Mouse (Mus musculus) forebrain, embryonic 14.5 days (tissue): ENCODE data around the gene Exosc9. TPM values are rescaled to one million over a fixed set of nuclear protein-coding genes. Genes with fewer than 3 reads are reported as not detected.
A peak's percentile ranks its signal among the peaks of the same experiment; 100 is the strongest.
"Not testable (repeated sequence)": the region's sequence is repeated elsewhere in the genome, so short reads cannot be mapped to it uniquely, and the experiment has no call there.

Source experiments
- ATAC-seq: fragments of 200-750 bp; cut with Nextera tagmentation; 2 replicates; pipeline ENCODE4 v1.8.0; 2017; ENCODE audit warnings: mild to moderate bottlenecking, moderate library complexity
- DNase-seq: peaks from one replicate; pipeline ENCODE4 v3.0.0-alpha.2; 2015; ENCODE audit warnings: low spot score
- H3K27ac ChIP-seq: fragments of 300-500 bp; sonication (generic); 2 replicates; pipeline ENCODE4 v1.5.1; 2014; ENCODE audit warnings: low read depth, mild to moderate bottlenecking, control low read depth, low read length, moderate library complexity
- H3K27me3 ChIP-seq: fragments of 300-500 bp; sonication (generic); replicated peaks from 2 replicates; pipeline ENCODE4 v1.6.1; 2014; ENCODE audit warnings: low read length, control low read depth, mixed read lengths; ENCODE audit not compliant: control insufficient read depth, insufficient read depth
- H3K36me3 ChIP-seq: fragments of 300-500 bp; sonication (generic); 2 replicates; pipeline ENCODE4 v1.6.1; 2014; ENCODE audit warnings: low read length, control low read depth; ENCODE audit not compliant: control insufficient read depth, insufficient read depth
- H3K4me1 ChIP-seq: fragments of 300-500 bp; sonication (generic); 2 replicates; pipeline ENCODE4 v1.6.1; 2014; ENCODE audit warnings: antibody characterized with exemption, low read length, control low read depth; ENCODE audit not compliant: control insufficient read depth, insufficient read depth
- H3K4me2 ChIP-seq: fragments of 300-500 bp; sonication (generic); 2 replicates; pipeline ENCODE4 v1.6.1; 2014; ENCODE audit warnings: mild to moderate bottlenecking, control low read depth, low read length
- H3K4me3 ChIP-seq: fragments of 300-500 bp; sonication (generic); 2 replicates; pipeline ENCODE4 v1.5.1; 2014; ENCODE audit warnings: low read depth, low read length, control low read depth
- H3K9ac ChIP-seq: fragments of 300-500 bp; sonication (generic); 2 replicates; pipeline ENCODE4 v1.6.1; 2014; ENCODE audit warnings: mild to moderate bottlenecking, low read length, control low read depth, moderate library complexity
- H3K9me3 ChIP-seq: fragments of 300-500 bp; sonication (generic); replicated peaks from 2 replicates; pipeline ENCODE4 v1.6.1; 2016; ENCODE audit warnings: low read length, control low read depth, mixed read lengths; ENCODE audit not compliant: control insufficient read depth
- WGBS: fragments of 180-500 bp; shearing (Covaris S2); extraction: QIAGEN DNeasy Blood & Tissue Kit; methylation state at CpG from one replicate; pipeline ENCODE4 v1.1.7; 2014; 5-methylcytosine and 5-hydroxymethylcytosine counted together
- polyA plus RNA-seq: library from polyadenylated mRNA; unstranded; fragments of >200 nt; fragmentation: Nextera tagmentation; extraction: Ambion mirVana; gene quantifications from 2 replicates; pipeline ENCODE4 v1.2.1, GENCODE M21; 2014

The Exosc9 gene
- polyA plus RNA-seq, 1 experiment from 2014 or later: 92.1 TPM

DNA sequence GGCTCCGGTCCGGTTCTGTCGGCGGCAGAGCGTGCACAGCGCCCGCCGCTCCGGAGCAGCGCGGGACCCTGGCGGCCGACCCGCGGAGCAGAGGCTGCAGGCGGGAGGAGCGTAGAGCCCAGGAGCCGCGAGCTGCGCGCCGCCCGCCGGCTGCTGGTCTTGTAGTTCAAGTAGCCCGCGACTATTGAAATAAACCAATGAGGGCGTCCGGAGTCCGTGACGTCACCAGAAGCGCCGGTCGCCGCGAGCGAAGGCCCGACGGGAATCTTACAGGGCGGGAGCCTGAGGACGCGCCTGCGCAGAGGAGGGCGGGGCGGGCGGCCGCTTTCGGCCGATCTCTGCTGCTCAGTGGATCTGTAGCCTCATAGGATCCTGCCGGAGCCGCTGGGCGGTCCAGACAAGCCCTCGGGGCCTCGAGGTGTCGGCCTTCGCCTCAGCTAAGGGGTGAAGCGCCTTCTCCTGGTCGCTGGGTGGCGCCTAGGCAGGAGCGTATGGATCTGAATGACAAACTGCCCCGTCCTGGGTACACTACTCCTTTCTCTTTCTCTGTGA is 19.5 kb downstream of the Exosc9 start, which contains the start of gene Ccna2:
Gene Ccna2, minus strand, starts transcription at position 324 of the 552 bp plus-strand sequence.
- peak within 1 kb of the TSS; percentile 78 for H3K9ac ChIP-seq
- WGBS: under 1% methylated on average over 58 of the region's 60 CpGs
- H3K27ac ChIP-seq: peak within 1 kb of the TSS; percentile 87
- peaks cover 12% of the 10 kb centered on the region for H3K4me1 ChIP-seq
- H3K36me3 ChIP-seq: peaks cover 40% of the 10 kb centered on the region
- H3K9me3 ChIP-seq: no peaks in the 10 kb centered on the region
- peak within 1 kb of the TSS; percentile 91 for H3K4me2 ChIP-seq
- DNase-seq (peak; percentile 98), ATAC-seq (peak; percentile 100)
- H3K27me3 ChIP-seq: no peaks in the 10 kb centered on the region
- H3K4me3 ChIP-seq: peak within 1 kb of the TSS; percentile 80

DNA sequence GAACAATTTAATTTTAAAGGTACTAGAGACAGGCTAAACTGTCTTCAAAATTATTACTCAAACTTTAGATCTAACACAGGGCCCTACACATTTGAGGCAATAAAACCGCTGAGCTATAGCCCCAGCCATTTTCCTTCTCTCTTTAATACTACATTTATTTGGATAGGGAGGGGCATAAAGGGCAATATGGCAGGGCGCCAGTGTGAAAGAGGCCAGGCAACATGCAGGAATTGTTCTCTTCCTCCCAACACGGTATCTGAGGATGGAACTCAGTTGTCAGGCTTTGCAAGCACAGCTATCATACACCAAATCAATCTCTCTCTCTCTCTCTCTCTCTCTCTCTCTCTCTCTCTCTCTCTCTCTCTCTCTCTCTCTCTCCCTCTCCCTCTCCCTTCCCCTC is 46.4 kb downstream of the Exosc9 start:
- 72% methylated on average over 3 of the region's 3 CpGs for WGBS

DNA sequence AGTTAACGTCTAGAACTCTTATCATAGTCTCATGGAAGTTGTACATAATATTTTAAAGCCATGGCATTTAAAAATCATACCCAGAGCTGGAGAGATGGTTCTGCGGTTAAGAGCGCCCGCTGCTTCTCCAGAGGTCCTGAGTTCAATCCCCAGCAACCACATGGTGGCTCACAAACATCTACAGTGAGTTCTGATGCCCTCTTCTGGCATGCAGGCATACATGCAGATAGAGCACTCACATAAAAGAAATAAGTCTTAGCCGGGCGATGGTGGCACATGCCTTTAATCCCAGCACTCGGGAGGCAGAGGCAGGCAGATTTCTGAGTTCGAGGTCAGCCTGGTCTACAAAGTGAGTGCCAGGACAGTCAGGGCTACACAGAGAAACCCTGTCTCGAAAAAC is 47.4 kb downstream of the Exosc9 start:
- not testable (repeated sequence) for ATAC-seq, H3K36me3 ChIP-seq, H3K27ac ChIP-seq, H3K27me3 ChIP-seq, H3K9ac ChIP-seq, DNase-seq, H3K9me3 ChIP-seq, H3K4me2 ChIP-seq, H3K4me1 ChIP-seq, H3K4me3 ChIP-seq
- WGBS: 90% methylated on average over 8 of the region's 9 CpGs

More for the DNA sequence above, 46.4 kb downstream of the Exosc9 start:
- Histone ChIP-seq H3K9ac (no peak overlapping the region), H3K4me3 (no peak overlapping the region), H3K27me3 (no peaks in the 10 kb centered on the region), H3K4me1 (no peaks in the 10 kb centered on the region), H3K9me3 (no peaks in the 10 kb centered on the region), H3K27ac (no peak overlapping the region), H3K36me3 (peaks cover 11% of the 10 kb centered on the region), H3K4me2 (no peak overlapping the region)
- DNase-seq (no peak), ATAC-seq (no peak)

DNA sequence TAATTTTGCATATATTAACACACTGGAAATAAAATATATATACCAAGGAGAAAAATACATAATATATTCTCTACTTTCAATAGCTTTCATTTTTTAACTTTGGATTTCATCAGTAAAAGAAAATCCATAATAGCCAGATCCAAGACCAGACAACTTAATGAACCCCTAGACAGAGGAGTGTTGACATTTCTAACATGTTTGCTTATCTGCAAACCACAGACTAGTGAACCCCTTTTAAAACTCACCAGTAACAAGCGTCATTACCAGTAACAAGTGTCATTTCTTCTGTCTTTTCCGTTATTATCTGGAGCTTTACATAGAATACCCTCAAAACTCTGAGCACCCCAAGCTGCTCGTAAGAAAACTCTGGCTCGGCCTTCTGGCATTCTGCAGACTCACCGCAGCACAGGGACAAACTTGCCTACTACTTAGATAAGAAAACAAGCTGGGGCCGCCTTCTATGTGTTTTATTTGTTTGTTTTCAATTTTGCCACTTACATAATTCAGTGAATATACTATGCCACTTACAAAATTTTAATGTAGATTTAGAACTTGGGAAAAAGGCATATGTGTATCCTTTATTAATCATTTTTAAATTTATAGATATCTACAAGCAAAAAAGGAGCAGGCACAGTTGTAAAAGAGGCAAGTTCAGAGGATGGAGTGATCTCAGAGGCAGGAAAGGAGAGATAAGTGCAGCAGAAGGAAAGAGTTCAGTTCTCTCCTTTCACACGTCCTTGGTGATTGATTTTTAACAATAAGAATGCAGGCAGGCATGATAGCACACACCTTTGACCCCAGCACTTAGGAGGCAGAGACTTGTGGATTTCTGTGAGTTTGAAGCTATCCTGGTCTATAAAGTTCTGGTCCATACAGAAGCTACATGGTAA is 53.7 kb downstream of the Exosc9 start:
- Histone ChIP-seq H3K9ac (no peak overlapping the region), H3K4me3 (no peak overlapping the region), H3K4me1 (no peaks in the 10 kb centered on the region), H3K36me3 (peaks cover 8% of the 10 kb centered on the region; the same call in 1 of the 2 replicates), H3K9me3 (no peaks in the 10 kb centered on the region), H3K27ac (no peak overlapping the region), H3K27me3 (no peaks in the 10 kb centered on the region), H3K4me2 (no peak overlapping the region)
- DNase-seq (no peak), ATAC-seq (no peak)
- 86% methylated on average over 7 of the region's 7 CpGs for WGBS

DNA sequence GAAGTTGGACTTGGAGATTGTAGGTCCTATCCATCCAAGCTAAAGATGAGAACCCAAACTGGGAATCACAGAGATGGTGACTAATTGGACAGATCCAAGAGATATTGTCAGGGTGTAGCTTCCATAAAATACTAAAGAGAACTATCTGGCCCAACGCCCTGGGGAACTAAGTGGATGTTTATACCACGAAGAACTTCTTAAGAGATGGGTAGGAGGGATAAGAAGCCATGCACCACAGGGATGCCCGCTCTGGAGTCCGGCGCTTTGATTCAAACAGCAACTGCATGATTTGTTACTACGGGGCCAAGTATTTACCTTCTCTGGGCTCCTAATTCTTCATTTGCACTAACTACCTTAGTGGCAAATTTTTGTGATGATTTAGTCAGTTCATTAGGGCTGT is 60.3 kb downstream of the Exosc9 start:
- no peaks in the 10 kb centered on the region for H3K36me3 ChIP-seq
- peak overlapping the region; percentile 64 for H3K4me3 ChIP-seq
- peaks cover 3% of the 10 kb centered on the region; the same call in 1 of the 2 replicates for H3K4me1 ChIP-seq
- peak; percentile 24 for ATAC-seq
- H3K9ac ChIP-seq: peak overlapping the region; percentile 86
- no peaks in the 10 kb centered on the region for H3K9me3 ChIP-seq
- DNase-seq: peak; percentile 35
- H3K27ac ChIP-seq: peak overlapping the region; percentile 52; the same call in 1 of the 2 replicates
- no peaks in the 10 kb centered on the region for H3K27me3 ChIP-seq
- peak overlapping the region; percentile 63 for H3K4me2 ChIP-seq
- 0% methylated on average over 6 of the region's 6 CpGs for WGBS

DNA sequence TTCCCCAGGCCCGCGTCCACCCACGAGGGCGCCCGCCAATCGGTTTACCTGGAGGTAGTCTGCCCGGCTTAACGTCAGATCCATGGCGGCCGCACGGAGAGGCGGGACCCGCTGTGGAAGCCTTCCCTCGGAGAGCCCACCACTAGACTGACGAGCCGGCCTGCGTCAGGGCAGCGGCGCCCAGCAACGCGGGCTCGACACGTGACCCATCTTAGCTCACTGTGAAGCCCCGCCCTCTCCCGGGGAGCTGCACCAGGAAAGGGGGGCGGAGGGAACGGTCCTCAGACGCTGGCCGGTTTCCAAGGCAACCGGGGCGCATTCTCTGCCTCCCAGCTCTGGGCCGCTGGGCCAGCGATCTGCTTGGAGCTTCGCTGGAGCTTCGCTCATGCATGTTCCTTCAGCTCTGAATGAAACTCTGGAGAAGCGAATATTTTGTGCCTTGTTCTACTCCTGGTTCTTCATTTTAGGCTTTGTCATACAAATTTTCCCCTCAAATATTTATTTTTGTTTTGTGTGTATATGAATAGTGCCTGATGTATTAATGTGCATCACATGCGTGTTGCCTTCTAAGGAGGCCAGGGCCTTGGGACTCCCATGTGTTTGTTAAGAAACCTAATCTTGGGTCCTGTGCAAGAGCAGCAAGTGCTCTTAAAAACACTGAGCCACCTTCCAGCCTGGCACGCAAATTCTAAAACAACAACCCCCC is 60.9 kb downstream of the Exosc9 start, which contains the start of gene Bbs7:
Gene Bbs7, minus strand, starts transcription at position 276 of the 706 bp plus-strand sequence.
- H3K4me2 ChIP-seq: peak within 1 kb of the TSS; percentile 63
- DNase-seq (peak; percentile 99), ATAC-seq (peak; percentile 100)
- peak within 1 kb of the TSS; percentile 64 for H3K4me3 ChIP-seq
- H3K4me1 ChIP-seq: peaks cover 3% of the 10 kb centered on the region; the same call in 1 of the 2 replicates
- H3K27ac ChIP-seq: peak within 1 kb of the TSS; percentile 52; the same call in 1 of the 2 replicates
- H3K9ac ChIP-seq: peak within 1 kb of the TSS; percentile 86
- WGBS: 3% methylated on average over 38 of the region's 38 CpGs
- H3K9me3 ChIP-seq: no peaks in the 10 kb centered on the region
- no peaks in the 10 kb centered on the region for H3K36me3 ChIP-seq
- no peaks in the 10 kb centered on the region for H3K27me3 ChIP-seq

DNA sequence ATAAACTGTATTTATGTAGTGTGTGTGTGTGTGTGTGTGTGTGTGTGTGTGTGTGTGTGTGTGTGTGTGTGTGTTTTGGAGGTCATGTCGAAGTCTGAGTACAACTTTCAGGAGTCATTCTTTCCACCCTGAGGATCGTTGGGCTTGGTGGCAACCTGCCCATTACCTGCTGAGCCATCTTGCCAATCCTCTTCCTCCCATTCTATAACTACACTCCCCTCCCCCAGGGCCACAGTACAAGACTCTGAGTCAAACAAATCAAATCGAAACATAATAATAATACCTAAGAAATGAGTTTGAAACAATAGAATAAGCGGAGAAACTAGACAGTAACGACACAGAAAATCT is 61.5 kb downstream of the Exosc9 start:
- Histone ChIP-seq H3K4me3 (no peak overlapping the region), H3K4me2 (peak overlapping the region; percentile 63), H3K36me3 (no peaks in the 10 kb centered on the region), H3K27me3 (no peaks in the 10 kb centered on the region), H3K9me3 (no peaks in the 10 kb centered on the region), H3K4me1 (peaks cover 3% of the 10 kb centered on the region; the same call in 1 of the 2 replicates), H3K27ac (no peak overlapping the region), H3K9ac (no peak overlapping the region)
- DNase-seq (peak; percentile 3), ATAC-seq (no peak)
- WGBS: 60% methylated on average over 5 of the region's 5 CpGs
